Mouse (Mus musculus): ENCODE data around the gene Ttc9. TPM values are rescaled to one million over a fixed set of nuclear protein-coding genes. Genes with fewer than 3 reads are reported as not detected.

The Ttc9 gene
- total RNA-seq, 1 experiment, result 2.4 TPM

- TF ChIP-seq MAFK (IDR thresholded peaks at IDR 0.05; ENCODE audit: insufficient read depth, low read depth, low read length) (peak; percentile 82), CHD2 (IDR thresholded peaks at IDR 0.05; ENCODE audit: low read depth, low read length) (no peak), ZNF384 (IDR thresholded peaks at IDR 0.05; ENCODE audit: low read depth, low read length) (no peak), ZC3H11A (IDR thresholded peaks at IDR 0.05; ENCODE audit: borderline replicate concordance, low read depth, low read length) (no peak), HCFC1 (IDR thresholded peaks at IDR 0.05; ENCODE audit: borderline replicate concordance, insufficient read depth, low read length) (no peak)
- Histone ChIP-seq H3K9ac (ENCODE audit: insufficient read depth, low read depth, low read length, poor library complexity, severe bottlenecking) (no peak overlapping the region), H3K4me3 (ENCODE audit: insufficient read depth in 1 of 2, low read depth in 1 of 2, low read length in 2 of 2, poor library complexity in 1 of 2, severe bottlenecking in 1 of 2) (no peak overlapping the region), H3K4me1 (ENCODE audit: control insufficient read depth in 2 of 2, insufficient read depth in 2 of 2, low read length in 2 of 2, poor library complexity in 1 of 2) (peaks cover 7 to 22% of the 10 kb centered on the region in 2 experiments; a peak in 1 of 4 replicates), H3K27ac (ENCODE audit: insufficient read depth, low read depth, low read length, poor library complexity, severe bottlenecking) (no peak overlapping the region), H3K36me3 (ENCODE audit: control insufficient read depth, insufficient read depth, low read length, poor library complexity, severe bottlenecking) (no peaks in the 10 kb centered on the region), H3K9me3 (ENCODE audit: control insufficient read depth, insufficient read depth, low read depth, low read length) (no peaks in the 10 kb centered on the region)
- no peak for DNase-seq (ENCODE audit: low read depth, low spot score)
- in situ Hi-C loops (cut with MboI; ENCODE audit: low sequenced_read_pairs in 2 of 2, unreplicated experiment in 2 of 2), result no loop called here
These were observed 58.5 kb downstream of the Ttc9 start for GRCm38 (mm10) chr12:81689505-81690056.

- in situ Hi-C loops (cut with MboI; ENCODE audit: low sequenced_read_pairs in 2 of 2, unreplicated experiment in 2 of 2), result no loop called here
- Histone ChIP-seq H3K27ac (ENCODE audit: insufficient read depth, low read depth, low read length, poor library complexity, severe bottlenecking) (no peak overlapping the region), H3K36me3 (ENCODE audit: control insufficient read depth, insufficient read depth, low read length, poor library complexity, severe bottlenecking) (no peaks in the 10 kb centered on the region), H3K9me3 (ENCODE audit: control insufficient read depth, insufficient read depth, low read depth, low read length) (no peaks in the 10 kb centered on the region), H3K4me1 (ENCODE audit: control insufficient read depth in 2 of 2, insufficient read depth in 2 of 2, low read length in 2 of 2, poor library complexity in 1 of 2) (peaks cover 7 to 18% of the 10 kb centered on the region in 2 experiments; a peak in 1 of 4 replicates), H3K9ac (ENCODE audit: insufficient read depth, low read depth, low read length, poor library complexity, severe bottlenecking) (no peak overlapping the region), H3K4me3 (ENCODE audit: insufficient read depth in 1 of 2, low read depth in 1 of 2, low read length in 2 of 2, poor library complexity in 1 of 2, severe bottlenecking in 1 of 2) (no peak overlapping the region)
- TF ChIP-seq CHD2 (IDR thresholded peaks at IDR 0.05; ENCODE audit: low read depth, low read length) (no peak), ZC3H11A (IDR thresholded peaks at IDR 0.05; ENCODE audit: borderline replicate concordance, low read depth, low read length) (no peak), ZNF384 (IDR thresholded peaks at IDR 0.05; ENCODE audit: low read depth, low read length) (no peak), HCFC1 (IDR thresholded peaks at IDR 0.05; ENCODE audit: borderline replicate concordance, insufficient read depth, low read length) (no peak), MAFK (IDR thresholded peaks at IDR 0.05; ENCODE audit: insufficient read depth, low read depth, low read length) (no peak)
- no peak for DNase-seq (ENCODE audit: low read depth, low spot score)
These were observed 59.1 kb downstream of the Ttc9 start for GRCm38 (mm10) chr12:81690111-81690510.

GRCm38 (mm10) chr12:81690751-81691150 is 59.7 kb downstream of the Ttc9 start:
- in situ Hi-C loops (cut with MboI; ENCODE audit: low sequenced_read_pairs in 2 of 2, unreplicated experiment in 2 of 2), result no loop called here
- no peak for DNase-seq (ENCODE audit: low read depth, low spot score)
- Histone ChIP-seq H3K36me3 (ENCODE audit: control insufficient read depth, insufficient read depth, low read length, poor library complexity, severe bottlenecking) (no peaks in the 10 kb centered on the region), H3K4me3 (ENCODE audit: insufficient read depth in 1 of 2, low read depth in 1 of 2, low read length in 2 of 2, poor library complexity in 1 of 2, severe bottlenecking in 1 of 2) (no peak overlapping the region), H3K9me3 (ENCODE audit: control insufficient read depth, insufficient read depth, low read depth, low read length) (no peaks in the 10 kb centered on the region), H3K27ac (ENCODE audit: insufficient read depth, low read depth, low read length, poor library complexity, severe bottlenecking) (no peak overlapping the region), H3K9ac (ENCODE audit: insufficient read depth, low read depth, low read length, poor library complexity, severe bottlenecking) (no peak overlapping the region), H3K4me1 (ENCODE audit: control insufficient read depth in 2 of 2, insufficient read depth in 2 of 2, low read length in 2 of 2, poor library complexity in 1 of 2) (peaks cover 7 to 15% of the 10 kb centered on the region in 2 experiments; a peak in 1 of 4 replicates)
- no peak for TF ChIP-seq ZC3H11A (IDR thresholded peaks at IDR 0.05; ENCODE audit: borderline replicate concordance, low read depth, low read length)
- TF ChIP-seq CHD2 (IDR thresholded peaks at IDR 0.05; ENCODE audit: low read depth, low read length), result no peak
- TF ChIP-seq MAFK (IDR thresholded peaks at IDR 0.05; ENCODE audit: insufficient read depth, low read depth, low read length), result no peak

GRCm38 (mm10) chr12:81691177-81691730 is 60.2 kb downstream of the Ttc9 start:
- Histone ChIP-seq H3K27ac (ENCODE audit: insufficient read depth, low read depth, low read length, poor library complexity, severe bottlenecking) (no peak overlapping the region), H3K4me1 (ENCODE audit: control insufficient read depth in 2 of 2, insufficient read depth in 2 of 2, low read length in 2 of 2, poor library complexity in 1 of 2) (peaks cover 7 to 14% of the 10 kb centered on the region in 2 experiments; a peak in 1 of 4 replicates), H3K9me3 (ENCODE audit: control insufficient read depth, insufficient read depth, low read depth, low read length) (no peaks in the 10 kb centered on the region), H3K36me3 (ENCODE audit: control insufficient read depth, insufficient read depth, low read length, poor library complexity, severe bottlenecking) (no peaks in the 10 kb centered on the region), H3K4me3 (ENCODE audit: insufficient read depth in 1 of 2, low read depth in 1 of 2, low read length in 2 of 2, poor library complexity in 1 of 2, severe bottlenecking in 1 of 2) (no peak overlapping the region), H3K9ac (ENCODE audit: insufficient read depth, low read depth, low read length, poor library complexity, severe bottlenecking) (no peak overlapping the region)
- DNase-seq (ENCODE audit: low read depth, low spot score), result no peak
- no peak for TF ChIP-seq MAFK (IDR thresholded peaks at IDR 0.05; ENCODE audit: insufficient read depth, low read depth, low read length)
- no peak for TF ChIP-seq CHD2 (IDR thresholded peaks at IDR 0.05; ENCODE audit: low read depth, low read length)
- no peak for TF ChIP-seq ZNF384 (IDR thresholded peaks at IDR 0.05; ENCODE audit: low read depth, low read length)
- no peak for TF ChIP-seq ZC3H11A (IDR thresholded peaks at IDR 0.05; ENCODE audit: borderline replicate concordance, low read depth, low read length)
- no peak for TF ChIP-seq HCFC1 (IDR thresholded peaks at IDR 0.05; ENCODE audit: borderline replicate concordance, insufficient read depth, low read length)
- in situ Hi-C loops (cut with MboI; ENCODE audit: low sequenced_read_pairs in 2 of 2, unreplicated experiment in 2 of 2), result no loop called here

All from ES-E14 (cell line).